Mouse (Mus musculus) MN1 (cell line): ENCODE measurements around the gene Vdac1.

Source experiments
- DNase-seq: peaks from one replicate; pipeline ENCODE4 v3.0.0-alpha.2; 2016; ENCODE audit warnings: low spot score

Gene Vdac1

GRCm38 (mm10) chr11:52420296-52421052 is 59.8 kb downstream of the Vdac1 start:
- DNase-seq: no peak

DNA sequence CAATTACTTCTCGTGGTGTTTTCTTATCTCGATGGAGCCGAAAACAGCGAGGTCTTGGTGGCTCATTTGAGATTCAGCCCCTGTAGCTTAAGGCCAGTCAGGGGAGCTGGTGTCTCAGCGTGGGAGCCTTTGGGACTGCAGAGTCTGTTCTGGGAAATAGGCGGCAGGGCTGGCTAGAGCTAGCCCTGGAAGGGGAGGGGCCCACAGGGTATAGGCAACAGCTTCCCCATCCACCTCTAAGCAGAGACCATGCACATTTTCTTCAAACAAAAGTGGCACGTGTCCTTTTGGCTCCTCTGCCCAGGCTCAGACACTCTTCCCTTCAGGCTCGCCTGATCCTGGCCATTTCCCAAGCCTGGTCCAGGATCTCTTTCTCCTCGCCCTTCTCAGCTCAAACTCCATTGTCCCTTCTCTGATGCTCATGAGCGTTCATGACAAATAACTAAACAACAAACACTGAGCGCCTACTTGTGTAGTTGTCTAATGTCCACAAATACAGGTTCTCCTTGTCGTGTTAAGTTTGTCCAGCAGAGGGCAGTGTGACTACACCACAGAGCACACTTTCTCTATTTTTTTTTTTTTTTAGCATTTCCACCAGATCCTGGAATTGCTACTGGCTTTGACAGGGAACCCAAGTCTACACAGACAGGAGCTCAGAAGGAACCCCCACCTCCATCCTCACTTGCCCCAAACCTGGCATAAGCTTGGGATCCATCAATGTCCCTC is 60.6 kb downstream of the Vdac1 start:
- peak; percentile 84 for DNase-seq

GRCm38 (mm10) chr11:52429440-52429839 is 68.8 kb downstream of the Vdac1 start:
- DNase-seq: no peak

DNA sequence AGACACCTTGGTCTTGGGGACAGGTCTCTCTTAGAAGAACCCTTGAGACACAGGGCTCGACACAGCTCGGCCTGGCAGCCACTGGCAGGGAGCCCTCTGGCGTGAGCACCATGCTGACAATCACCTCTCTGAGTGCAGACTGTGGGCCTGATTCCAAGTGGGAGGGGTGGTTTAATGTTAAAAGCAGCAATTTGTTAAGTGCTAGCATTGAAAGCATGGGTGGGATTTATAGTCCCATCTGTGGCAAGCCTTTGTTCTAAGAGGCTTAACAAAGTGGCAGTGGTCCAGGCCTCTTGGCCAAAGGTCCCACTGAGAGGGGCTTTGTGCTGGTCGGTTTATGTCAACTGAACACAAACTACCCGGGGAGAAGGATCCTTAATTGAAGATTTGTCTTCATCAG is 70.9 kb downstream of the Vdac1 start:
- peak; percentile 74 for DNase-seq

- DNase-seq: no peak
These were observed 71.5 kb downstream of the Vdac1 start for GRCm38 (mm10) chr11:52432148-52432547.

- DNase-seq: peak; percentile 24
These were observed 72.6 kb downstream of the Vdac1 start for GRCm38 (mm10) chr11:52433076-52433796.

- DNase-seq: no peak
These were observed 73.1 kb downstream of the Vdac1 start for GRCm38 (mm10) chr11:52433797-52434195.

DNA sequence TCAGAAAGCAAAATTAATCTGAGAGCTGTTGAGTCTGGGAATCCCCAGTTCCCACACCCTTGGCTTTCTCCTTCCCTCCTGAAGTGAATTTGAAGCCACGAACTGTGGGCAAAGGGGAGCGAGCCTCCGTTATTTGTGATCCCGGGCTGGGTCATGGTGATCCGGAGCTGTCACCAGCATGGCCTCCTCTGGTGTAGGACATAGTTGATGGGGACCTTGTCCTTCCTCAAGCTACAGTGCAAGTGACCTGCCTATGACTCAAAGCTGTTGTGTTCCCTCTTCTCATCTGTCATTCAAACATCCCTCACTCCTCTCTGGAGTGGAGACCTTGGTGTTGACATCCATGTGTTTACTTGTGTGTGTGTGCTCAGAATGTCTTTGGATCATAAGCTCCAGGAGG is 74.8 kb downstream of the Vdac1 start:
- DNase-seq: no peak

- DNase-seq: no peak
These were observed 76.5 kb downstream of the Vdac1 start for GRCm38 (mm10) chr11:52437123-52437522.
